Mouse (Mus musculus) liver, embryonic 14.5 days (tissue): ENCODE data around the gene Cd69. TPM values are rescaled to one million over a fixed set of nuclear protein-coding genes. Genes with fewer than 3 reads are reported as not detected.

ENCODE experiments used
- ATAC-seq: fragments of 200-750 bp; cut with Nextera tagmentation; 2 replicates; pipeline ENCODE4 v1.8.0; 2017; ENCODE audit warnings: moderate number of reproducible peaks, mild to moderate bottlenecking, moderate library complexity; ENCODE audit not compliant: insufficient read depth
- DNase-seq, 3 experiments: peaks; one replicate each; pipeline ENCODE4 v3.0.0-alpha.2; 2012 to 2013; ENCODE audit warnings: low read depth in 3 of 3, low spot score in 3 of 3
- H3K27ac ChIP-seq: fragments of 300-500 bp; sonication (generic); 2 replicates; pipeline ENCODE4 v1.5.1; 2014; ENCODE audit warnings: moderate library complexity, mild to moderate bottlenecking, control low read depth, inconsistent platforms
- H3K27me3 ChIP-seq: fragments of 300-500 bp; sonication (generic); 2 replicates; pipeline ENCODE4 v1.6.1; 2014; ENCODE audit warnings: mild to moderate bottlenecking, low read length, moderate library complexity; ENCODE audit not compliant: control insufficient read depth, insufficient read depth
- H3K36me3 ChIP-seq: fragments of 300-500 bp; sonication (generic); replicated peaks from 2 replicates; pipeline ENCODE4 v1.6.1; 2014; ENCODE audit warnings: low read depth; ENCODE audit not compliant: control insufficient read depth, insufficient read depth
- H3K4me1 ChIP-seq, 2 experiments: fragments of 200-500 bp in 1 of 2; fragments of 300-500 bp in 1 of 2; sonication (generic) in 1 of 2; replicated peaks; 2 replicates each; pipeline ENCODE4 v1.6.1; 2012 to 2014; ENCODE audit warnings: antibody characterized with exemption in 1 of 2, inconsistent platforms in 1 of 2, low read length in 1 of 2; ENCODE audit not compliant: control insufficient read depth in 2 of 2, insufficient read depth in 2 of 2
- H3K4me2 ChIP-seq: fragments of 300-500 bp; sonication (generic); 2 replicates; pipeline ENCODE4 v1.6.1; 2014; ENCODE audit warnings: low read depth, mild to moderate bottlenecking, control low read depth, moderate library complexity
- H3K4me3 ChIP-seq, 2 experiments: fragments of 200-500 bp in 1 of 2; fragments of 300-500 bp in 1 of 2; sonication (generic) in 1 of 2; 2 replicates each; pipeline ENCODE4 v1.5.1; 2012 to 2014; ENCODE audit warnings: low read depth in 2 of 2, low read length in 2 of 2, mild to moderate bottlenecking in 2 of 2, control low read depth in 1 of 2, inconsistent platforms in 1 of 2, moderate library complexity in 1 of 2; ENCODE audit not compliant: insufficient read depth in 1 of 2
- H3K9ac ChIP-seq: fragments of 300-500 bp; sonication (generic); replicated peaks from 2 replicates; pipeline ENCODE4 v1.6.1; 2014; ENCODE audit warnings: mild to moderate bottlenecking, control low read depth, moderate library complexity
- H3K9me3 ChIP-seq: fragments of 300-500 bp; sonication (generic); 2 replicates; pipeline ENCODE4 v1.6.1; 2016; ENCODE audit warnings: low read length, mixed read lengths; ENCODE audit not compliant: control insufficient read depth
- CTCF ChIP-seq: IDR thresholded peaks from 2 replicates; pipeline ENCODE4 v1.5.1; 2016; ENCODE audit warnings: antibody characterized with exemption, low read depth, control low read depth
- EP300 ChIP-seq: IDR thresholded peaks from 2 replicates; pipeline ENCODE4 v1.6.1; 2016; ENCODE audit warnings: antibody characterized with exemption, low read depth
- WGBS: fragments of 180-500 bp; shearing (Covaris S2); extraction: QIAGEN DNeasy Blood & Tissue Kit; methylation state at CpG from one replicate; pipeline ENCODE4 v1.1.7; 2014; ENCODE audit not compliant: insufficient replicate concordance; 5-methylcytosine and 5-hydroxymethylcytosine counted together
- polyA plus RNA-seq, 2 experiments: library from polyadenylated mRNA; depleted of rRNA in 1 of 2; stranded (reverse) in 1 of 2; unstranded in 1 of 2; fragments of >200 nt; fragmentation: Nextera tagmentation in 1 of 2; extraction: Ambion mirVana in 1 of 2; gene quantifications; 2 replicates each; pipeline versions ENCODE4 v1.2.1 to v1.2.3; 2012 to 2014

The Cd69 gene
- polyA plus RNA-seq, 2 experiments = 0.98 to 1.1 TPM

- WGBS = 67% methylated on average over 18 of the region's 18 CpGs
- Histone ChIP-seq H3K27me3 (no peaks in the 10 kb centered on the region), H3K27ac (no peak overlapping the region; the same call in 1 of the 2 replicates), H3K9me3 (no peaks in the 10 kb centered on the region), H3K9ac (no peak overlapping the region), H3K4me3 (no peak overlapping the region), H3K4me2 (no peak overlapping the region), H3K4me1 (peaks cover 52 to 74% of the 10 kb centered on the region in 2 experiments), H3K36me3 (no peaks in the 10 kb centered on the region)
- no peak for TF ChIP-seq CTCF
- TF ChIP-seq EP300 = no peak
- DNase-seq (no peak), ATAC-seq (no peak)
Observed at GRCm38 (mm10) chr6:129233955-129234369, 41.3 kb downstream of the Cd69 start.

GRCm38 (mm10) chr6:129233366-129233954 is 41.8 kb downstream of the Cd69 start:
- H3K9me3 ChIP-seq = no peaks in the 10 kb centered on the region
- peak overlapping the region; percentile 37 for H3K27ac ChIP-seq
- H3K4me2 ChIP-seq = peak overlapping the region; percentile 29; the same call in 1 of the 2 replicates
- ATAC-seq = no peak
- no peaks in the 10 kb centered on the region for H3K27me3 ChIP-seq
- no peak for DNase-seq
- peaks cover 54 to 76% of the 10 kb centered on the region in 2 experiments for H3K4me1 ChIP-seq
- no peaks in the 10 kb centered on the region for H3K36me3 ChIP-seq
- TF ChIP-seq EP300 (no peak), CTCF (no peak)
- H3K4me3 ChIP-seq = no peak overlapping the region
- WGBS = 55% methylated on average over 6 of the region's 6 CpGs
- H3K9ac ChIP-seq = no peak overlapping the region

DNA sequence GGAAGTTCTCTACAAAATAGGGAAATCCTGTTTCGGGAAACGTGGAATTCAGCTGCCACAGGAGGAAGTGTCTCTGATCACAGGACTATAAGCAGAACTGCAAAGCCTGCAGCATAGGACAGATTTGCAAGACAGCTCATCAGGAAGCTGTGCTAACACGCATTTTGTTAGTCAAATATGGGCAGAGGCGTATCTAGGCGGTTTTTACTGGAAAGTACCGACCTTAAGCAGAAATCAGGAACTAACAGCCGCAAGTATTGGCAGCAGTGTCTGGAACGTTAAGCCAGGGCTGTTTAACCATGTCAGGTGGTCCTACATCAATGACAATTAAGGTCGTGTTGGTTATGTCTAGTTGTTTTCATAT is 42.4 kb downstream of the Cd69 start:
- H3K4me2 ChIP-seq = no peak overlapping the region
- peaks cover 54 to 76% of the 10 kb centered on the region in 2 experiments for H3K4me1 ChIP-seq
- no peaks in the 10 kb centered on the region for H3K9me3 ChIP-seq
- no peak overlapping the region for H3K9ac ChIP-seq
- DNase-seq (peak in 1 of 3 experiments; percentile 68), ATAC-seq (peak; percentile 16; the same call in 1 of the 2 replicates)
- H3K27ac ChIP-seq = no peak overlapping the region; the same call in 1 of the 2 replicates
- no peaks in the 10 kb centered on the region for H3K27me3 ChIP-seq
- TF ChIP-seq EP300 = peak; percentile 69
- no peak for TF ChIP-seq CTCF
- H3K36me3 ChIP-seq = no peaks in the 10 kb centered on the region
- no peak overlapping the region for H3K4me3 ChIP-seq
- 10% methylated on average over 9 of the region's 9 CpGs for WGBS

- ATAC-seq = no peak
- Histone ChIP-seq H3K9me3 (no peaks in the 10 kb centered on the region), H3K4me1 (peaks cover 54 to 70% of the 10 kb centered on the region in 2 experiments)
Observed at GRCm38 (mm10) chr6:129232005-129232841, 43.0 kb downstream of the Cd69 start.

More at GRCm38 (mm10) chr6:129232005-129232841, 43.0 kb downstream of the Cd69 start:
- no peak for DNase-seq
- TF ChIP-seq CTCF (no peak), EP300 (no peak)
- WGBS = 38% methylated on average over 5 of the region's 5 CpGs
- H3K4me3 ChIP-seq = no peak overlapping the region
- no peaks in the 10 kb centered on the region for H3K27me3 ChIP-seq
- peak overlapping the region; percentile 48 for H3K27ac ChIP-seq
- no peak overlapping the region for H3K4me2 ChIP-seq
- no peak overlapping the region for H3K9ac ChIP-seq
- H3K36me3 ChIP-seq = no peaks in the 10 kb centered on the region
